Mouse (Mus musculus) bone marrow, adult 2 months (tissue): Measurements from ENCODE around the gene Gm20605. TPM values are rescaled to one million over a fixed set of nuclear protein-coding genes. Genes with fewer than 3 reads are reported as not detected.
"Not testable (repeated sequence)": the region's sequence is repeated elsewhere in the genome, so short reads cannot be mapped to it uniquely, and the experiment has no call there.

Experiments used
- H3K27ac ChIP-seq: fragments of 200-500 bp; 2 replicates; pipeline ENCODE4 v1.5.1; 2012; ENCODE audit warnings: low read depth, mild to moderate bottlenecking, control low read depth, inconsistent platforms, low read length; ENCODE audit not compliant: control insufficient read depth, poor library complexity, insufficient read depth
- H3K4me1 ChIP-seq: fragments of 200-500 bp; 2 replicates; pipeline ENCODE4 v1.6.1; 2011; ENCODE audit warnings: low read length; ENCODE audit not compliant: control insufficient read depth, insufficient read depth
- H3K4me3 ChIP-seq: fragments of 200-500 bp; replicated peaks from 2 replicates; pipeline ENCODE3; 2011; ENCODE audit warnings: mild to moderate bottlenecking, low read depth, low read length, control low read depth; ENCODE audit not compliant: control insufficient read depth
- CTCF ChIP-seq: fragments of 200-500 bp; IDR thresholded peaks from 2 replicates; pipeline ENCODE4 v1.5.1; 2011; ENCODE audit warnings: low read length, control low read depth; ENCODE audit not compliant: control insufficient read depth, insufficient read depth
- POLR2A ChIP-seq: fragments of 200-500 bp; IDR thresholded peaks from 2 replicates; pipeline ENCODE4 v1.6.1; 2011; ENCODE audit warnings: low read depth, mild to moderate bottlenecking, control low read depth, low read length, borderline replicate concordance; ENCODE audit not compliant: control insufficient read depth
- WGBS: fragments of 180-500 bp; shearing (Covaris S2); methylation state at CpG from one replicate; pipeline ENCODE4 v1.1.7; 2018; 5-methylcytosine and 5-hydroxymethylcytosine counted together
- polyA plus RNA-seq: library from polyadenylated mRNA; stranded (reverse); fragments of >200 nt; gene quantifications from 2 replicates; pipeline ENCODE4 v1.2.4, GENCODE M21; 2011; ENCODE audit warnings: low replicate concordance; ENCODE audit not compliant: missing spikeins, insufficient read depth, insufficient read length

The Gm20605 gene
- polyA plus RNA-seq, 1 experiment = 41.6 TPM

DNA sequence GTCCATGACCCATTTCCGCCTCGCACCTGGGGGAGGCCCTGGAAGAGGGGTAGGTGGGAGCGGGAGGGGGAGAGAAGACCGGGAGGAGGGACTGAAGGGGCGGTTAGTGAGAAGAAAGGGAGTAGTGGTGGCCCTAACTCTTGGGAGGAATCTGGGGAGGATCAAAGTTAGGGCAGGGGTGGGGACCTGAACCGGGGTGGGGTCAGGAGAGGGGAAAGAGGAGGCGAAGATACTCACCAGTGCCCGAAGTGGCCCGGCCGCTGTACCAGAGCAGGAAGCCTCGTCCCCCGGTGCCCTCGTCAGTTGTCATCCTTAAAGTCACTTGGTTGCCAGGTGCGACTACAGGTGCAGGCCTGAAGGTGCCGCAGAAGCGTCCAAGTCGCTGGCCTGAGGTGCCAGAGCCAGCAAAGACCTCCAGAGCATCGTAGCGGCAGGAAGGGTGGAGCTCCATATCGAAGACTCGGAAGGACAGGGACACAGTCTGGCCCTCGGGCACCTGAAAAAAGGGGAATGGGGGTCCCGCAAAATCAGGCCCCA, 20.3 kb upstream of the Gm20605 start:
- TF ChIP-seq CTCF = no peak
- no peak for TF ChIP-seq POLR2A
- H3K4me3 ChIP-seq = no peak overlapping the region
- 80% methylated on average over 23 of the region's 23 CpGs for WGBS
- H3K27ac ChIP-seq = peak overlapping the region; percentile 11; the same call in 1 of the 2 replicates
- H3K4me1 ChIP-seq = peaks cover 2% of the 10 kb centered on the region; the same call in 1 of the 2 replicates

DNA sequence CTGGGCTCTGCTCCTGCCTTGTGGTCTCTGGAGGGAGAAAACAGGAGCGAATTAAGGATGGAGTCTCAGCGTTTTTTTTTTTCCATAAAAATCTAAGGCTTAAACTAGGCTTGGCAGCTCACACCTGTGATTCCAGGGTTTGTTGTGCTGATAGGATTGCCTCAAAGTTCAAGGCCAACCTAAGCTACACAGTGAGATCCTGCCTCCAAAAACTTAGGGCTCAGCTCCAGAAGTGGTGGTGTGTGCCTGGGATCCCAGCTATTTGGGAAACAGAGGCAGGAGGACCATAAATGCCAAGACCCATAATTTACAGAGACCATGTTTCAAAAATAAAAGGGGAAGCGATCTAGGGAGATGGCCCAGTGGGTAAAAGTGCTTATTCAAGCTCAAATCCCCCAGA, 19.7 kb upstream of the Gm20605 start:
- H3K27ac ChIP-seq = no peak overlapping the region
- WGBS = 68% methylated on average over 3 of the region's 3 CpGs

DNA sequence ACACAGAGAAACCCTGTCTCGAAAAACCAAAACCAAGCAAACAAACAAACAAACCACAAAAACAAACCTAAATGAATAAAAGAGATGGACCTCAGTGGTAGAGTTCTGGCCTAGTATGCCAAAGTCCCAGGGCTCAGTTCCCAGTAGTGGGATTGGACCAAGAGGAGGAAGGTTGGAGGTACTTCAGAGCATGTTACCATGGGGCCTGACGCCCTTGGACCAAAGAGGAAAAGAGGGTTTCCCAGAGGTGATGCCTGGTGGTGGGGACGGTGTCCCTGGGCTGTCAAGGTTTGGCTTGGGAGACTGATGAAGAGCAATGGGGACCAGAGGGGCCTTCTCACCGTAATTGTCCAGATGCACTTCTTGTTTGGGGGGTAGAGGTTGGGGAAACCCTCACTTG, 18.9 kb upstream of the Gm20605 start:
- Histone ChIP-seq H3K4me1 (peaks cover 2% of the 10 kb centered on the region; the same call in 1 of the 2 replicates), H3K4me3 (no peak overlapping the region), H3K27ac (peak overlapping the region; percentile 15; the same call in 1 of the 2 replicates)
- TF ChIP-seq CTCF (no peak), POLR2A (no peak)
- WGBS = 81% methylated on average over 4 of the region's 4 CpGs

More for the DNA sequence above, 19.7 kb upstream of the Gm20605 start:
- TF ChIP-seq CTCF (no peak), POLR2A (no peak)
- H3K4me3 ChIP-seq = no peak overlapping the region
- H3K4me1 ChIP-seq = peaks cover 2% of the 10 kb centered on the region; the same call in 1 of the 2 replicates

DNA sequence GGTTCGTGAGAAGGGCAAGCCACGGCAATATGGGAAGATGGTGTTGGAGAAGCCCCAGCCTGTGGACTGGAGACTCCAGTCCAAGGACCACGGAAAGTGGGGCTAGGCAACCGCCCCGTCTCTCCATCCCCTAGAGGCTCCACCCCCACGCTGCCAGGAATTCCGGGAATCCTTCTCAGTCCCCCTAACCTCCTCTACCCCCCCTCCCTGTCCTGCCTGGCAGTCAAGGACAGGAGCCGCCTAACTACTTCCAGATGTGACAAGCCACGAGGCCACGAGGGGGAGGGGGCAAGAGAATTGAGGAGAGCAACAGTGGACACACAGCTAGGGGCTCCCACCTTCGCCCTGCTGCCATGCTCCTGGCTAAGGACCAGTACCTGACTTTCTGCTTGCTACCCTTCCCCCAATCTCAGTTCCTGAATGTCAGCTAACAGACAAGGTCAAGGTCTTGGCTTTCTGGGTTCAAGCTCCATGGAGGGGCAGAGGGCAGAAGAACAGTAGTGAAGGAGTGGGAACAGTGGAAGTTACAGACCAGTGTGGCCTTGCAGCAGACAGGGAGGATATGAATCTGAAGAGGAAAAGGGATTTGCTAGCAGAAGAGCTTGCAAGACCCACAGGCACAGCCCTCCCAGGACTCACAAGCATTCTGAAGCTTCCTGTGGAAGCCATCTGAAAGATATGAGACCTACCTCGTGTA, 18.3 kb upstream of the Gm20605 start:
- no peak for TF ChIP-seq POLR2A
- no peak for TF ChIP-seq CTCF
- 60% methylated on average over 12 of the region's 12 CpGs for WGBS
- Histone ChIP-seq H3K4me3 (no peak overlapping the region), H3K4me1 (peaks cover 2% of the 10 kb centered on the region; the same call in 1 of the 2 replicates), H3K27ac (no peak overlapping the region; the same call in 1 of the 2 replicates)

DNA sequence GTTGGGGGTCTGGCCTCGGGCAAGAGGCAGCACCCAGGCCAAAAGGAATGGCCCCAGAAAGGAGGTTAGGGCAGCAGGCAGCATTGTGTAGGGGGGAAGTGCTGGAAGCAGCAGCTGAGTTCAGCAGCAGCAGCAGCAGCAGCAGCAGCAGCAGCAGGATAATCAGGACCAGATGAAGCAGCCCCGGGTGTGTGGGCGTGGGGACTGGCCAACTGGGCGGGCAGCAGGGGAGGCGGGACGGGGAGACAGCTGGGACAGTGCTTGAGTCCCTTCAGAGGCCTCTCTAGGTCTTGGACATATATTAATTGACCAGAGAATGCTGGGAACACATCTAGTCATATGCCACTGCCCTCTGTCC, 17.8 kb upstream of the Gm20605 start:
- no peak overlapping the region for H3K27ac ChIP-seq
- WGBS = 47% methylated on average over 6 of the region's 6 CpGs
- TF ChIP-seq CTCF = no peak
- no peak for TF ChIP-seq POLR2A
- peaks cover 2% of the 10 kb centered on the region; the same call in 1 of the 2 replicates for H3K4me1 ChIP-seq
- no peak overlapping the region for H3K4me3 ChIP-seq

DNA sequence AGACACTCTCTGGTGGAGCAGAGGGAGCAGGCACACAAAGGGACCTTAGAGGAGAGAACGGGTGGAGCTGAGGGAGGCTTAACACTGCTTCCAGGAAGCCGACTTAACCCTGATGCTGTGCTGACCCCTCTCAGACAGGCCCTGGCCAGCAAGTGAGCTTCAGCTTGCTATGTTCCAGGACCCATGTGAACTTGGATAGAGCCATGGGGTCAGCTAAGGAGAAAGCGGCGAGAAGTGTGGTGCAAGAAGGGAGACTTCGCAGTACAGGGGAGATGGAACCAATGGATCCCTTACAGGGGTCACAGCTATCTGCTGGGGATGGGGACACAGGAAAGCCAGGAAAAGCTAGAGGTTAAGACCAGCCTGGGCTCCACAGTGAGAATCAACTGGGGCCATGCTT, 15.9 kb upstream of the Gm20605 start:
- 83% methylated on average over 5 of the region's 5 CpGs for WGBS
- no peak for TF ChIP-seq CTCF
- no peak for TF ChIP-seq POLR2A
- no peak overlapping the region for H3K4me3 ChIP-seq
- H3K4me1 ChIP-seq = peaks cover 2% of the 10 kb centered on the region; the same call in 1 of the 2 replicates
- no peak overlapping the region for H3K27ac ChIP-seq

DNA sequence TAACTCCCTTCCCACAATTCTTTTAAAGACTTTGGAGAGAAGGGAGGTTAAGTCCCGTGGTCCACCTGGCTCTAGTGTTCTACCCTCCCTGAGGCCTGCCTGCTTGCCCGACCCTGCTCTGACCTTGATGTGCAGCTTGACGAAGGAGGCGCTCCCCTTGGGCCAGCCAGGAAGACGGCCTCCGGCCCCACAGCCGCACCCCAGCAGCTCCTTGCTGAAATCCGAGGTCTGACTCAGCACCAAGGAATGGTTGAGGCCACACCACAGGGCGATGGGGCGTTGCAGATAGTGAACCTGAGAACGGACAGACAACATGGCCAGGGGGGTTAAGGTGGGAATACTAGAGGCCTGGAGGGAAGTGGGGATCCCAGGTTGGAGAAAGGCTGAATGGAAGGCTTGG, 15.4 kb upstream of the Gm20605 start, which contains the start of gene Pcolce:
TSS of gene Pcolce (minus strand) at position 235 of the 400 bp plus-strand sequence.
- no peak for TF ChIP-seq CTCF
- TF ChIP-seq POLR2A = no peak
- 82% methylated on average over 11 of the region's 11 CpGs for WGBS
- H3K4me1 ChIP-seq = peaks cover 2% of the 10 kb centered on the region; the same call in 1 of the 2 replicates
- H3K4me3 ChIP-seq = no peak within 1 kb of the TSS
- H3K27ac ChIP-seq = no peak within 1 kb of the TSS

DNA sequence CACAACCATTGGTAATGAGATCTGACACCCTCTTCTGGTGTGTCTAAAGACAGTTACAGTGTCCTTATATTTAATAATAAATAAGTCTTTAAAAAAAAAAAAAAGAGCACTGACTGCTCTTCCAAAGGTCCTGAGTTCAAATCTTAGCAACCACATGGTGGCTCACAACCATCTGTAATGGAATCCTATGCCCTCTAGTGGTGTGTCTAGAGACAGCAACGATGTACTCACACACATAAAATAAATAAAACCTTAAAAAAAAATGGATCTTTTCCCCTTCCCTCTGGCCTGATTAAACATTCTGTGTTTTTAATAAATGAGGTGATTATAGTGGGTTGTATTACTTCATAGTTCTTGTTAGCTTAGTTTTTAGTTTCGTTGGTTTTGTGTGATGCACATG, 14.1 kb upstream of the Gm20605 start:
- H3K4me3 ChIP-seq, H3K4me1 ChIP-seq, H3K27ac ChIP-seq: not testable (repeated sequence)
- WGBS = 83% methylated on average over 2 of the region's 2 CpGs
